Mouse (Mus musculus): ENCODE results near the gene Coa3.
"Not testable (repeated sequence)": the region's sequence is repeated elsewhere in the genome, so short reads cannot be mapped to it uniquely, and the experiment has no call there.

Gene Coa3

GRCm38 (mm10) chr11:101278223-101279192 lies at the start of gene Coa3, which contains the start of gene Cntd1:
Gene Coa3, minus strand, starts transcription at chr11:101279114.
Gene Cntd1, plus strand, starts transcription at chr11:101279012.
- DNase-seq (ENCODE audit: low read depth, low spot score): peak; percentile 85

GRCm38 (mm10) chr11:101327311-101327710 lies 48.4 kb upstream of the Coa3 start:
- no peak for DNase-seq (ENCODE audit: low read depth, low spot score)

GRCm38 (mm10) chr11:101326147-101326546 lies 47.2 kb upstream of the Coa3 start:
- no peak for DNase-seq (ENCODE audit: low read depth, low spot score)

GRCm38 (mm10) chr11:101325201-101325600 lies 46.3 kb upstream of the Coa3 start:
- DNase-seq (ENCODE audit: low read depth, low spot score): not testable (repeated sequence)

GRCm38 (mm10) chr11:101324763-101325162 lies 45.8 kb upstream of the Coa3 start, which contains the start of gene Aoc2:
Gene Aoc2, plus strand, starts transcription at chr11:101325063.
- no peak for DNase-seq (ENCODE audit: low read depth, low spot score)

- DNase-seq (ENCODE audit: low read depth, low spot score): peak; percentile 50
Observed at GRCm38 (mm10) chr11:101323609-101324008, 44.7 kb upstream of the Coa3 start.

- DNase-seq (ENCODE audit: low read depth, low spot score): no peak
Observed at GRCm38 (mm10) chr11:101316501-101316917, 37.6 kb upstream of the Coa3 start.

- peak; percentile 90 for DNase-seq (ENCODE audit: low read depth, low spot score)
Observed at GRCm38 (mm10) chr11:101315665-101316500, 37.0 kb upstream of the Coa3 start, which contains the start of gene Psme3. Gene Psme3, plus strand, starts transcription at chr11:101316213.

GRCm38 (mm10) chr11:101315082-101315650 lies 36.3 kb upstream of the Coa3 start:
- no peak for DNase-seq (ENCODE audit: low read depth, low spot score)

- DNase-seq (ENCODE audit: low read depth, low spot score): no peak
Observed at GRCm38 (mm10) chr11:101314567-101314966, 35.7 kb upstream of the Coa3 start.

- no peak for DNase-seq (ENCODE audit: low read depth, low spot score)
Observed at GRCm38 (mm10) chr11:101312150-101312549, 33.2 kb upstream of the Coa3 start.

- DNase-seq (ENCODE audit: low read depth, low spot score): no peak
Observed at GRCm38 (mm10) chr11:101311083-101311482, 32.2 kb upstream of the Coa3 start.

GRCm38 (mm10) chr11:101307744-101308143 lies 28.8 kb upstream of the Coa3 start:
- DNase-seq (ENCODE audit: low read depth, low spot score): no peak

- DNase-seq (ENCODE audit: low read depth, low spot score): peak; percentile 93
Observed at GRCm38 (mm10) chr11:101302004-101302798, 23.3 kb upstream of the Coa3 start, which contains the start of gene Becn1. Gene Becn1, minus strand, starts transcription at chr11:101302286.

- no peak for DNase-seq (ENCODE audit: low read depth, low spot score)
Observed at GRCm38 (mm10) chr11:101301299-101302003, 22.5 kb upstream of the Coa3 start.

- no peak for DNase-seq (ENCODE audit: low read depth, low spot score)
Observed at GRCm38 (mm10) chr11:101300881-101301280, 22.0 kb upstream of the Coa3 start.

- DNase-seq (ENCODE audit: low read depth, low spot score): no peak
Observed at GRCm38 (mm10) chr11:101295191-101295590, 16.3 kb upstream of the Coa3 start.

- no peak for DNase-seq (ENCODE audit: low read depth, low spot score)
Observed at GRCm38 (mm10) chr11:101291231-101291630, 12.3 kb upstream of the Coa3 start.

- DNase-seq (ENCODE audit: low read depth, low spot score): no peak
Observed at GRCm38 (mm10) chr11:101287306-101287705, 8.4 kb upstream of the Coa3 start.

- no peak for DNase-seq (ENCODE audit: low read depth, low spot score)
Observed at GRCm38 (mm10) chr11:101283805-101284204, 4.9 kb upstream of the Coa3 start.

All from retina, postnatal 7 days (tissue).